Mouse (Mus musculus): ENCODE data around the gene Astn2.

DNA sequence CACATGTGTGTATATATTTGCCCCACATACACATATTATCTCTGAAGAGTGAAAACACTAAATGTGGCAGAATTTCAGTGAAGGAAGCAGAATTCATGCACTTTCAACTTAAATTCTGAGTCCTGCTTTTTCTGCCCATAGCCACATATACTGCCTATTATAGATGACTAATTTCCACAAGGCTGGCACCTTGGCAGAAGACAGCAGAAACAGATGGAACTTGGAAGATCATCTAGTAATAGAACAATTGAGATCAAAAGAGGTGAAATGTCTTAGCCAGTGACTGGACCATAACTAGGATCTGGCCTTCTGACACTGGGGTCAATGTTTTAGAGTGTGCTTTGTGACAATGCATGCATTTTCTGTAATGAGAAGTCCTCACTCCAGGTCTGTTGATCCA is 119.4 kb downstream of the Astn2 start:
- no peak for TF ChIP-seq GATA1 (IDR thresholded peaks at IDR 0.05; ENCODE audit: borderline replicate concordance, low read length)
- TF ChIP-seq FLI1 (IDR thresholded peaks at IDR 0.05; ENCODE audit: low read length): no peak
